Mouse (Mus musculus) midbrain, postnatal 0 days (tissue): ENCODE results near the gene Arrb2. TPM values are rescaled to one million over a fixed set of nuclear protein-coding genes. Genes with fewer than 3 reads are reported as not detected.

Source experiments
- ATAC-seq: fragments of 200-750 bp; cut with Nextera tagmentation; 2 replicates; pipeline ENCODE4 v1.8.0; 2017; ENCODE audit warnings: moderate number of reproducible peaks, mild to moderate bottlenecking, moderate TSS enrichment, moderate library complexity; ENCODE audit not compliant: low FRiP score
- DNase-seq: peaks from one replicate; pipeline ENCODE4 v3.0.0-alpha.2; 2015; ENCODE audit warnings: low spot score
- H3K27ac ChIP-seq: fragments of 300-500 bp; sonication (generic); 2 replicates; pipeline ENCODE4 v1.5.1; 2014; ENCODE audit warnings: low read depth, mild to moderate bottlenecking, low read length, mixed read lengths
- H3K27me3 ChIP-seq: fragments of 300-500 bp; sonication (generic); 2 replicates; pipeline ENCODE4 v1.6.1; 2014; ENCODE audit warnings: low read length, control low read depth, mixed read lengths; ENCODE audit not compliant: insufficient read depth
- H3K36me3 ChIP-seq: fragments of 300-500 bp; sonication (generic); 2 replicates; pipeline ENCODE4 v1.6.1; 2014; ENCODE audit warnings: low read length, control low read depth, mixed read lengths; ENCODE audit not compliant: insufficient read depth
- H3K4me1 ChIP-seq: fragments of 300-500 bp; sonication (generic); 2 replicates; pipeline ENCODE4 v1.6.1; 2014; ENCODE audit warnings: mild to moderate bottlenecking, control low read depth, antibody characterized with exemption, low read length, mixed read lengths; ENCODE audit not compliant: insufficient read depth
- H3K4me2 ChIP-seq: fragments of 300-500 bp; sonication (generic); 2 replicates; pipeline ENCODE4 v1.6.1; 2014; ENCODE audit warnings: low read depth, mild to moderate bottlenecking, low read length, mixed read lengths; ENCODE audit not compliant: poor library complexity, severe bottlenecking
- H3K4me3 ChIP-seq: fragments of 300-500 bp; sonication (generic); 2 replicates; pipeline ENCODE4 v1.5.1; 2014; ENCODE audit warnings: low read depth, mild to moderate bottlenecking, low read length, moderate library complexity
- H3K9ac ChIP-seq: fragments of 300-500 bp; sonication (generic); replicated peaks from 2 replicates; pipeline ENCODE4 v1.6.1; 2014; ENCODE audit warnings: mild to moderate bottlenecking, low read length, moderate library complexity, mixed read lengths; ENCODE audit not compliant: poor library complexity, severe bottlenecking
- H3K9me3 ChIP-seq: fragments of 300-500 bp; sonication (generic); 2 replicates; pipeline ENCODE4 v1.6.1; 2016; ENCODE audit warnings: low read length, control low read depth
- CTCF ChIP-seq: IDR thresholded peaks from 2 replicates; pipeline ENCODE4 v1.5.1; 2016; ENCODE audit warnings: antibody characterized with exemption, mild to moderate bottlenecking
- WGBS: fragments of 180-500 bp; shearing (Covaris S2); extraction: QIAGEN DNeasy Blood & Tissue Kit; methylation state at CpG from one replicate; pipeline ENCODE4 v1.1.7; 2014; 5-methylcytosine and 5-hydroxymethylcytosine counted together
- polyA plus RNA-seq: library from polyadenylated mRNA; unstranded; fragments of >200 nt; fragmentation: Nextera tagmentation; extraction: Ambion mirVana; gene quantifications from 2 replicates; pipeline ENCODE4 v1.2.1, GENCODE M21; 2015
- total RNA-seq: library from RNA; depleted of rRNA; stranded (reverse); fragments of >200 nt; gene quantifications from 2 replicates; pipeline ENCODE4 v1.2.3, GENCODE M21; 2014

Gene Arrb2
- total and polyA plus RNA-seq, 2 experiments from 2014 or later: 55.0 to 119 TPM

DNA sequence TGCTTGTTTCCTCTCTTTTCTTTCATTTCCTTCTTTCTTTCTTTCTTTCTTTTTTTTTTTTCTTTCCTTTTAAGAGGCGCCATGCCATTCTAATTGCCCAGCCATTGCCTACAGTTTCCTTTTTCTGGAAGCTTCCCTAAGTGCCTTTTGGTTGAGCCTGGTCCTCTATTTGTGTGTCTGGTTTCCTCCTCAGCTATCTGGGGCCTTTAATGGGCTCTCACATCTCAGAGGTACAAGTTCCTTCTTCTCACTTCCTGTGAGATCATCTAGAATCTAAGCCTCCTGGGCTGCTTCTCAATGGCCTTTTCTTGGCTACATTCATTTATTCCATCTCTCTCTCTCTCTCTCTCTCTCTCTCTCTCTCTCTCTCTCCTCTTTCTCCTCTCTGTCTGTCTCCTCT is 14.9 kb downstream of the Arrb2 start:
- Histone ChIP-seq H3K36me3 (no peaks in the 10 kb centered on the region), H3K4me1 (no peaks in the 10 kb centered on the region), H3K9me3 (no peaks in the 10 kb centered on the region), H3K9ac (no peak overlapping the region), H3K27ac (no peak overlapping the region), H3K27me3 (no peaks in the 10 kb centered on the region), H3K4me3 (no peak overlapping the region), H3K4me2 (no peak overlapping the region)
- no peak for DNase-seq
- 85% methylated on average over 1 of the region's 1 CpGs for WGBS
- no peak for ATAC-seq
- TF ChIP-seq CTCF: no peak

- no peak overlapping the region for H3K4me3 ChIP-seq
- no peak for TF ChIP-seq CTCF
- H3K4me2 ChIP-seq: no peak overlapping the region
- H3K9me3 ChIP-seq: no peaks in the 10 kb centered on the region
- no peak for DNase-seq
- no peaks in the 10 kb centered on the region for H3K27me3 ChIP-seq
- H3K9ac ChIP-seq: no peak overlapping the region
- H3K4me1 ChIP-seq: no peaks in the 10 kb centered on the region; the same call in 1 of the 2 replicates
- ATAC-seq: no peak
- 83% methylated on average over 2 of the region's 2 CpGs for WGBS
- H3K36me3 ChIP-seq: no peaks in the 10 kb centered on the region
- H3K27ac ChIP-seq: no peak overlapping the region
These were observed 18.5 kb downstream of the Arrb2 start for GRCm38 (mm10) chr11:70450926-70451325.

DNA sequence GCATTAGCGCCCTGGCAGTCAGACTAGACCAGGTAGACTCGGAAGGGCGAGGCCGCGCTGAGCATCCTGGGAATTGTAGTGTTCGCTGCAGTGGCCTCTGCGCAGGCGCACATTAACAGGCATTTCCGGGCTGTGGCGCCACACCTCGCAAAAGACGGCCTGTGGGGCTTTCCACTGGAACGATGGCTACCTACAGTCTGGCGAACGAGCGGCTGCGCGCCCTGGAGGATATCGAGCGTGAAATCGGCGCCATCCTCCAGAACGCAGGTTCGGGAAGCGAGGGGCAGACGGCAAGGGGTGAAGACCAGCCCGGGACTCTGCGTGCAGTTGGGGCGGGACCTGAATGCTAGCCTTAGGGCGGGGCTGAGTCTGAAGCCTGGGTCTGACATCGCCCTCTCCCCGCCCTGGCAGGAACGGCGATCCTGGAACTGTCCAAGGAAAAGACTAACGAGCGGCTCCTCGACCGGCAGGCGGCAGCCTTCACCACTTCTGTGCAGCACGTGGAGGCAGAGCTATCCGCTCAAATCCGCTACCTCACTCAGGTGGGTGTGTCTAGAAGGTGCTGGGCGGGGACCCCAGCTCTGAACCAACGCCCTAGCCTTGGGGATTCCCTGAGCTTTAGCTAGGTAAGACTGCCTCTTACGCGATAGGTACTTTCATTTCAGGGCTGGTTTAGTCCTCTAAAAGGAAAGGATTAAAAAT is 19.5 kb downstream of the Arrb2 start, which contains the start of gene Med11:
Med11 (plus strand) TSS at position 123 of the 702 bp plus-strand sequence.
- peak; percentile 97 for DNase-seq
- ATAC-seq: peak; percentile 96

DNA sequence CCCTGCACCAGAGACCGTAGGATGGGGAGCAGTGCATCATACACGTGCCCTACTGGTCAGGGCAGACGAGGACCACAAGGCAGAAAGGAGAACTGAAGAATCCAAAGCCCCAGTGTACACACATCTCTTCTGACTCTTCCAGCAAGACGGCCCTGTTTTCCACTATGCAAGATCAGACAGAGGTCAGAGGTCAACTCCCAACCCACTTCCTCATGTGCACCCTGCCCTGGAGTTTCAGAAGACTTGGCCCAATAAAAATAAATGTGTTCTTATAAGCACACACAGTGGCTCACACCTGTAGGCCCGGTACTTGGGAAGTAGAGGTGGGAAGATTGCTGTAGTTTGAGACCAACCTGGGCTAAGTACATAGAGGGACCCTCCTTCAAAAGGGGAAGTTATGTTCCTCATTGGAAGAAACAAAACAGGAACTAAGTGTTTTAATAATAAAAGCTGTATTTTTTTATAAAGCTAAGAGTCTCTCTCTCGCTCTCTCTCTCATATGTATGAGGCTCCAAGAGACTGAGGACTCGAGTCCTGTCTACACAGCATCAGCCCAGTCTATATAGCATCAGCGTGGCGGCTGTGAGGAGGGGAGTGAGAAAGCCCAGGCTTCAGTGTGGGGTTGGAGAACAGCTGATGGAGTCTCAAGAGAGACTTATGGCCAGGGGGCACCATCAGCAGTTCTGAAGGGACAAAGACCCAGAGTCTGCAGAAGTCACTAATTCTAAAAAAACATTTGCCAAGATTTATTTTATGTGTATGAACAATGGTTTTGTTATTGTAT is 21.0 kb downstream of the Arrb2 start:
- DNase-seq (no peak), ATAC-seq (no peak)
- TF ChIP-seq CTCF: no peak
- Histone ChIP-seq H3K36me3 (no peaks in the 10 kb centered on the region), H3K9ac (no peak overlapping the region), H3K4me2 (0 out of 2 replicates have a peak overlapping the region, but pooled peaks have one; percentile 55), H3K9me3 (no peaks in the 10 kb centered on the region), H3K4me3 (no peak overlapping the region), H3K27me3 (peaks cover under 1% of the 10 kb centered on the region; the same call in 1 of the 2 replicates), H3K4me1 (no peaks in the 10 kb centered on the region; the same call in 1 of the 2 replicates), H3K27ac (no peak overlapping the region)
- 90% methylated on average over 9 of the region's 9 CpGs for WGBS

More for the DNA sequence above, 19.5 kb downstream of the Arrb2 start, which contains the start of gene Med11:
- no peaks in the 10 kb centered on the region for H3K36me3 ChIP-seq
- peak within 1 kb of the TSS; percentile 70 for H3K9ac ChIP-seq
- no peaks in the 10 kb centered on the region; the same call in 1 of the 2 replicates for H3K4me1 ChIP-seq
- H3K27me3 ChIP-seq: no peaks in the 10 kb centered on the region
- H3K4me3 ChIP-seq: peak within 1 kb of the TSS; percentile 46
- peak within 1 kb of the TSS; percentile 91 for H3K27ac ChIP-seq
- no peaks in the 10 kb centered on the region for H3K9me3 ChIP-seq
- peak within 1 kb of the TSS; percentile 55 for H3K4me2 ChIP-seq
- WGBS: under 1% methylated on average over 46 of the region's 46 CpGs
- TF ChIP-seq CTCF: peak; percentile 91

DNA sequence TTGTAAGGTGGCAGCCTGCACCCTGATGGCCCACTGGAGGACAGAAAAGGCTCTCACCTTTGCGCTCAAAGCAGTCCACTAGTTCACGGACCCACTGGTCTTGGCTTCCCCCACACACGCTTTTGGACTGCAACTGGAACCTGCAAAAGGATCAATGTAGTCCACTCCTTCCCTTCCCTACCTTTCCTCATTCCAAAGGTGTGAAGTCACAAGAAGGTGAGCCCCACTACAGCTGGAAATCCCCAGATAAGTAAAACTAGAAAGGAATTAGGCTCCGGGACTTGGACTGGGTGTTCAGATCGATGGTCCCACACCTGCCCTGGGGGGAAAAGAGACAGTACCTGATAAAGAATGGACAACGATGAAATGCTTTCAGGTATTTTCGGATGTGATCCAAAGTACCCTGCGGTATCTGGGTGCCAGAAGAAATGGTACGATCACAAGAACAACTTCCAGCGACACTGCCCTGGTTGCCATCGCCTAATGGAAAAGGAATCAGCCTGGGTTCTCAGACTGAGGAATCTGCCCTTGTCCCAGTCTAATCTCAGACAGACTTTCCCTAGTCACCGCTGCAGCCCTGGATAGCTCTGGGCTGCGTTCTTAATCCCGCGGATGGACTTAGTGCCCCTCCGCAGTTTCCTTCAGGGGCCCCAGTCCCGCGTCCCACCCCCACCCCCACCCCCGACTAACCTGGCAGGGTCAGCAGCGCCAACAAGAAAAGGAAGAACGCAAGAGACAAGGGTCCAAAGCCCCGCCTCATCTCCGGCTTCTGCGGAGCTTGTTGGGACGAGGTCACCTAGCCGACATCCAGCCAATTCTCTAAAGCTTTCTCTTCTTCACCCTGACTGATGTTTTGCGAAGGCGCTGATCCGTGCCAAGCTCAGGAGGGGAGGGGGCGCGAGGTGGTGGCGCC is 26.5 kb downstream of the Arrb2 start, which contains the start of gene Zmynd15:
Zmynd15 (plus strand) TSS at position 746 of the 913 bp plus-strand sequence.
- Histone ChIP-seq H3K4me3 (peak within 1 kb of the TSS; percentile 34), H3K27me3 (peaks cover 10% of the 10 kb centered on the region; the same call in 1 of the 2 replicates), H3K9ac (peak within 1 kb of the TSS; percentile 29; the same call in 1 of the 2 replicates), H3K4me2 (peak within 1 kb of the TSS; percentile 63), H3K36me3 (no peaks in the 10 kb centered on the region), H3K9me3 (no peaks in the 10 kb centered on the region), H3K27ac (no peak within 1 kb of the TSS), H3K4me1 (no peaks in the 10 kb centered on the region)
- no peak for DNase-seq
- no peak for TF ChIP-seq CTCF
- 21% methylated on average over 29 of the region's 32 CpGs for WGBS
- no peak for ATAC-seq
